In the genomic region with DNA sequence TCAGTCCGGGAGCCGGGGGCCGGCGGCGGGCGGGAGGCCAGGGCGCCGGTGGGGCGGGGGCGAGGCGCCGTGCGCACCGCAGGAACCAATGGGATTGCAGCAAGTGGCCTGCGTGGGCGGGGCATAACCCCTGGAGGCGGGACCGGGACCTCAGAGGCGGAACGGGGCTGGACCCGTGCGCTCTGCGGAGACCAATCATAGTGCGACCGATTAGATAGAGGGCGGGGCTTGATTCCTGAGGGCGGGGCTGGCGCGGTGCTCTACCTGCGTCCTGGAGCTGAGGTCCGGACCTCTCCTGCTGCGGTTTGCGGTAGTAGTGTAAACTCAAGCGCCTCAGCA, we compare ENCODE assay signal across 8 mouse cellular contexts. TPM values are rescaled to one million over a fixed set of nuclear protein-coding genes. Genes with fewer than 3 reads are reported as not detected.
A peak's percentile ranks its signal among the peaks of the same experiment; 100 is the strongest.
DNase-seq lines count a peak whose midpoint lies in the region; ATAC-seq lines count a peak whose summit lies in the region.

A gene (minus strand): TSS at position 129 of the 339 bp plus-strand sequence.

- peak within 1 kb of the TSS; percentile 80 to 88 for H3K4me3 ChIP-seq in heart, embryonic 14.5 days (ENCODE audit: control insufficient read depth in 1 of 2, insufficient read depth in 1 of 2, low read depth in 1 of 2, low read length in 2 of 2)
- H3K4me3 ChIP-seq in liver, embryonic 13.5 days (replicated peaks) = peak within 1 kb of the TSS; percentile 77
- peak within 1 kb of the TSS; percentile 70 for H3K4me3 ChIP-seq in stomach, embryonic 16.5 days (replicated peaks; ENCODE audit: low read length)

- no peaks in the 10 kb centered on the region for H3K9me3 ChIP-seq in heart, embryonic 14.5 days (ENCODE audit: control insufficient read depth, low read length)
- no peaks in the 10 kb centered on the region for H3K9me3 ChIP-seq in liver, embryonic 13.5 days (replicated peaks)
- H3K9me3 ChIP-seq in stomach, embryonic 16.5 days (replicated peaks; ENCODE audit: control insufficient read depth, low read length) = no peaks in the 10 kb centered on the region

- peak within 1 kb of the TSS; percentile 9 to 77; a peak in 2 of 4 replicates for H3K27ac ChIP-seq in heart, embryonic 14.5 days (replicated peaks in 1 of 2; ENCODE audit: control insufficient read depth in 1 of 2, insufficient read depth in 1 of 2, low read depth in 2 of 2, low read length in 2 of 2)
- H3K27ac ChIP-seq in liver, embryonic 13.5 days = no peak within 1 kb of the TSS; the same call in none of the 2 replicates
- peak within 1 kb of the TSS; percentile 53 for H3K27ac ChIP-seq in stomach, embryonic 16.5 days (ENCODE audit: low read length)

- peak; percentile 96 for DNase-seq in c-Kit-negative CD71-positive TER-119-positive erythroid progenitor cells, embryonic 14.5 days (ENCODE audit: low read depth, low spot score)
- peak; percentile 92 for DNase-seq in fibroblast of lung, adult 2 months (ENCODE audit: low read depth)
- peak; percentile 100 for DNase-seq in kidney, postnatal 14 days
- peak; percentile 99 for DNase-seq in liver, embryonic 13.5 days
- DNase-seq in neural tube, embryonic 10.5 days (ENCODE audit: extremely low spot score, low spot score) = peak; percentile 96

- H3K4me2 ChIP-seq in heart, embryonic 14.5 days (ENCODE audit: low read length) = peak within 1 kb of the TSS; percentile 82
- H3K4me2 ChIP-seq in liver, embryonic 13.5 days = peak within 1 kb of the TSS; percentile 100
- peak within 1 kb of the TSS; percentile 80 for H3K4me2 ChIP-seq in stomach, embryonic 16.5 days (ENCODE audit: low read depth, low read length)

- no peaks in the 10 kb centered on the region for H3K27me3 ChIP-seq in heart, embryonic 14.5 days (ENCODE audit: control insufficient read depth, insufficient read depth, low read length)
- peaks cover 45% of the 10 kb centered on the region for H3K27me3 ChIP-seq in liver, embryonic 13.5 days
- H3K27me3 ChIP-seq in stomach, embryonic 16.5 days (ENCODE audit: control insufficient read depth, insufficient read depth, low read length) = no peaks in the 10 kb centered on the region; the same call in 1 of the 2 replicates

- H3K9ac ChIP-seq in heart, embryonic 14.5 days (ENCODE audit: low read length) = peak within 1 kb of the TSS; percentile 83
- H3K9ac ChIP-seq in liver, embryonic 13.5 days = peak within 1 kb of the TSS; percentile 80
- H3K9ac ChIP-seq in stomach, embryonic 16.5 days (ENCODE audit: low read length) = peak within 1 kb of the TSS; percentile 76

- peaks cover 0 to 7% of the 10 kb centered on the region in 2 experiments; a peak in 2 of 4 replicates for H3K4me1 ChIP-seq in heart, embryonic 14.5 days (ENCODE audit: control insufficient read depth in 2 of 2, insufficient read depth in 2 of 2, low read length in 2 of 2)
- peaks cover 27% of the 10 kb centered on the region for H3K4me1 ChIP-seq in liver, embryonic 13.5 days (replicated peaks)
- H3K4me1 ChIP-seq in stomach, embryonic 16.5 days (ENCODE audit: control insufficient read depth, insufficient read depth, low read length) = peaks cover 15% of the 10 kb centered on the region

- peak; percentile 91 for ATAC-seq in CD4-positive, CD25-positive, alpha-beta regulatory T cell, adult 4 months
- peak; percentile 99 for ATAC-seq in heart, embryonic 14.5 days (ENCODE audit: insufficient number of reproducible peaks, insufficient read depth, low FRiP score, low read depth)
- peak; percentile 98 for ATAC-seq in liver, embryonic 13.5 days (ENCODE audit: low read depth)
- ATAC-seq in stomach, embryonic 16.5 days (ENCODE audit: insufficient read depth, low FRiP score) = peak; percentile 100

- WGBS in heart, embryonic 14.5 days = under 1% methylated on average over 34 of the region's 34 CpGs
- under 1% methylated on average over 33 of the region's 34 CpGs for WGBS in liver, embryonic 13.5 days (ENCODE audit: insufficient replicate concordance)
- under 1% methylated on average over 33 of the region's 34 CpGs for WGBS in stomach, embryonic 16.5 days

- no peaks in the 10 kb centered on the region for H3K36me3 ChIP-seq in heart, embryonic 14.5 days (ENCODE audit: control insufficient read depth, insufficient read depth, low read length)
- H3K36me3 ChIP-seq in liver, embryonic 13.5 days = no peaks in the 10 kb centered on the region
- no peaks in the 10 kb centered on the region for H3K36me3 ChIP-seq in stomach, embryonic 16.5 days (ENCODE audit: control insufficient read depth, insufficient read depth, low read length)

RNA-seq across cellular contexts. Expression of the gene that starts here (rescaled TPM):
- 10 to 100 TPM; 27.7 to 38.4 TPM for polyA plus RNA-seq in CD4-positive, CD25-positive, alpha-beta regulatory T cell, adult 4 months (2017; shearing (Covaris generic))
- 60.5 and 67.5 TPM in 2 replicates for polyA plus RNA-seq in heart, embryonic 14.5 days (2014; fragmentation: Nextera tagmentation; extraction: Ambion mirVana)
- polyA plus RNA-seq in liver, embryonic 13.5 days (2015; fragmentation: Nextera tagmentation; extraction: Ambion mirVana) = 5.6 and 6.3 TPM in 2 replicates
- 48.7 and 62.2 TPM in 2 replicates for polyA plus RNA-seq in stomach, embryonic 16.5 days (2015; fragmentation: Nextera tagmentation; extraction: Ambion mirVana)
